Mouse (Mus musculus): ENCODE results near the gene Xrra1.
"Not testable (repeated sequence)": the region's sequence is repeated elsewhere in the genome, so short reads cannot be mapped to it uniquely, and the experiment has no call there.

Xrra1 gene

GRCm38 (mm10) chr7:99896905-99897304, 38.0 kb downstream of the Xrra1 start:
- no peak for DNase-seq (ENCODE audit: low spot score in 2 of 2)

- peak in 1 of 2 experiments; percentile 72 for DNase-seq (ENCODE audit: low spot score in 2 of 2)
Observed at GRCm38 (mm10) chr7:99902208-99902607, 43.3 kb downstream of the Xrra1 start.

- no peak for DNase-seq (ENCODE audit: low spot score in 2 of 2)
Observed at GRCm38 (mm10) chr7:99902918-99903665, 44.2 kb downstream of the Xrra1 start.

GRCm38 (mm10) chr7:99904421-99905005, 45.6 kb downstream of the Xrra1 start:
- no peak for DNase-seq (ENCODE audit: low spot score in 2 of 2)

GRCm38 (mm10) chr7:99906346-99906745, 47.4 kb downstream of the Xrra1 start:
- DNase-seq (ENCODE audit: low spot score in 2 of 2), result no peak

GRCm38 (mm10) chr7:99907463-99907862, 48.5 kb downstream of the Xrra1 start:
- DNase-seq (ENCODE audit: low spot score in 2 of 2), result no peak

GRCm38 (mm10) chr7:99911038-99911437, 52.1 kb downstream of the Xrra1 start:
- no peak for DNase-seq (ENCODE audit: low spot score in 2 of 2)

GRCm38 (mm10) chr7:99914316-99914715, 55.4 kb downstream of the Xrra1 start:
- DNase-seq (ENCODE audit: low spot score in 2 of 2), result no peak

- DNase-seq (ENCODE audit: low spot score in 2 of 2), result no peak
Observed at GRCm38 (mm10) chr7:99915511-99915910, 56.6 kb downstream of the Xrra1 start.

- peak in 1 of 2 experiments; percentile 43 for DNase-seq (ENCODE audit: low spot score in 2 of 2)
Observed at GRCm38 (mm10) chr7:99916741-99917319, 57.9 kb downstream of the Xrra1 start.

- DNase-seq (ENCODE audit: low spot score in 2 of 2), result peak; percentile 60 to 62
Observed at GRCm38 (mm10) chr7:99917320-99917844, 58.5 kb downstream of the Xrra1 start.

GRCm38 (mm10) chr7:99919164-99919563, 60.2 kb downstream of the Xrra1 start:
- peak in 1 of 2 experiments; percentile 75 for DNase-seq (ENCODE audit: low spot score in 2 of 2)

- no peak for DNase-seq (ENCODE audit: low spot score in 2 of 2)
Observed at GRCm38 (mm10) chr7:99919971-99920370, 61.1 kb downstream of the Xrra1 start.

- no peak for DNase-seq (ENCODE audit: low spot score in 2 of 2)
Observed at GRCm38 (mm10) chr7:99920416-99920815, 61.5 kb downstream of the Xrra1 start.

- peak; percentile 67 to 81 for DNase-seq (ENCODE audit: low spot score in 2 of 2)
Observed at GRCm38 (mm10) chr7:99926916-99927714, 68.2 kb downstream of the Xrra1 start.

- DNase-seq (ENCODE audit: low spot score in 2 of 2), result no peak
Observed at GRCm38 (mm10) chr7:99935758-99936157, 76.8 kb downstream of the Xrra1 start.

- DNase-seq (ENCODE audit: low spot score in 2 of 2), result no peak
Observed at GRCm38 (mm10) chr7:99940669-99941068, 81.8 kb downstream of the Xrra1 start.

- DNase-seq (ENCODE audit: low spot score in 2 of 2), result no peak
Observed at GRCm38 (mm10) chr7:99944520-99944919, 85.6 kb downstream of the Xrra1 start.

- DNase-seq (ENCODE audit: low spot score in 2 of 2), result not testable (repeated sequence)
Observed at GRCm38 (mm10) chr7:99945012-99945411, 86.1 kb downstream of the Xrra1 start.

GRCm38 (mm10) chr7:99945939-99946338, 87.0 kb downstream of the Xrra1 start:
- no peak for DNase-seq (ENCODE audit: low spot score in 2 of 2)

GRCm38 (mm10) chr7:99946356-99946755, 87.4 kb downstream of the Xrra1 start:
- no peak for DNase-seq (ENCODE audit: low spot score in 2 of 2)

- peak; percentile 86 to 92 for DNase-seq (ENCODE audit: low spot score in 2 of 2)
Observed at GRCm38 (mm10) chr7:99947329-99947728, 88.4 kb downstream of the Xrra1 start.
